Mouse (Mus musculus) ES-E14 (cell line): ENCODE results near the gene D5Ertd579e. TPM values are rescaled to one million over a fixed set of nuclear protein-coding genes. Genes with fewer than 3 reads are reported as not detected.

ENCODE experiments used
- DNase-seq: peaks from one replicate; pipeline ENCODE4 v3.0.0-alpha.2; 2013; ENCODE audit warnings: low read depth, low spot score
- H3K27ac ChIP-seq: 2 replicates; pipeline ENCODE4 v1.5.1; 2012; ENCODE audit warnings: low read depth, mild to moderate bottlenecking, low read length, moderate library complexity, mixed read lengths; ENCODE audit not compliant: poor library complexity, insufficient read depth, severe bottlenecking
- H3K36me3 ChIP-seq: 2 replicates; pipeline ENCODE4 v1.6.1; 2012; ENCODE audit warnings: mild to moderate bottlenecking, low read length, moderate library complexity, mixed read lengths; ENCODE audit not compliant: control insufficient read depth, poor library complexity, insufficient read depth, severe bottlenecking
- H3K4me1 ChIP-seq, 2 experiments: fragments of 150-350 bp in 1 of 2; sonication (generic) in 1 of 2; 2 replicates each; pipeline ENCODE4 v1.6.1; 2012; ENCODE audit warnings: low read length in 2 of 2, mild to moderate bottlenecking in 1 of 2, mixed read lengths in 1 of 2; ENCODE audit not compliant: control insufficient read depth in 2 of 2, insufficient read depth in 2 of 2, poor library complexity in 1 of 2
- H3K4me3 ChIP-seq, 2 experiments: fragments of 150-350 bp in 1 of 2; sonication (generic) in 1 of 2; 2 replicates each; pipeline ENCODE4 v1.5.1; 2012; ENCODE audit warnings: low read length in 2 of 2, low read depth in 1 of 2, mild to moderate bottlenecking in 1 of 2, mixed read lengths in 1 of 2; ENCODE audit not compliant: insufficient read depth in 1 of 2, poor library complexity in 1 of 2, severe bottlenecking in 1 of 2
- H3K9ac ChIP-seq: 2 replicates; pipeline ENCODE4 v1.6.1; 2012; ENCODE audit warnings: low read depth, mild to moderate bottlenecking, low read length, mixed read lengths; ENCODE audit not compliant: poor library complexity, insufficient read depth, severe bottlenecking
- H3K9me3 ChIP-seq: fragments of 150-350 bp; sonication (generic); 2 replicates; pipeline ENCODE4 v1.6.1; 2012; ENCODE audit warnings: low read depth, mild to moderate bottlenecking, low read length; ENCODE audit not compliant: control insufficient read depth, insufficient read depth
- CHD2 ChIP-seq: IDR thresholded peaks from 2 replicates; pipeline ENCODE4 v1.6.1; 2014; ENCODE audit warnings: mild to moderate bottlenecking, low read depth, low read length, inconsistent platforms
- HCFC1 ChIP-seq: IDR thresholded peaks from 2 replicates; pipeline ENCODE4 v1.6.1; 2012; ENCODE audit warnings: low read length, inconsistent platforms, borderline replicate concordance; ENCODE audit not compliant: insufficient read depth
- MAFK ChIP-seq: IDR thresholded peaks from 2 replicates; pipeline ENCODE4 v1.6.1; 2014; ENCODE audit warnings: mild to moderate bottlenecking, low read depth, low read length, inconsistent platforms; ENCODE audit not compliant: insufficient read depth
- ZC3H11A ChIP-seq: IDR thresholded peaks from 2 replicates; pipeline ENCODE4 v1.6.1; 2012; ENCODE audit warnings: low read depth, mild to moderate bottlenecking, inconsistent platforms, low read length, borderline replicate concordance
- ZNF384 ChIP-seq: IDR thresholded peaks from 2 replicates; pipeline ENCODE4 v1.6.1; 2012; ENCODE audit warnings: low read depth, low read length, inconsistent platforms
- in situ Hi-C, 2 experiments: fragments of 600-800 bp; cut with MboI; formaldehyde crosslinking; loops; one replicate each; pipeline ENCODE4 v1.15.1; 2025; ENCODE audit warnings: low sequenced_read_pairs in 2 of 2, inconsistent platforms in 1 of 2; ENCODE audit not compliant: unreplicated experiment in 2 of 2
- total RNA-seq: library from RNA; depleted of rRNA; stranded (reverse); fragments of 300-350 nt; gene quantifications from 2 replicates; pipeline ENCODE4 v1.2.3, GENCODE M21; 2012

D5Ertd579e gene
- total RNA-seq, 1 experiment, result 19.5 TPM

DNA sequence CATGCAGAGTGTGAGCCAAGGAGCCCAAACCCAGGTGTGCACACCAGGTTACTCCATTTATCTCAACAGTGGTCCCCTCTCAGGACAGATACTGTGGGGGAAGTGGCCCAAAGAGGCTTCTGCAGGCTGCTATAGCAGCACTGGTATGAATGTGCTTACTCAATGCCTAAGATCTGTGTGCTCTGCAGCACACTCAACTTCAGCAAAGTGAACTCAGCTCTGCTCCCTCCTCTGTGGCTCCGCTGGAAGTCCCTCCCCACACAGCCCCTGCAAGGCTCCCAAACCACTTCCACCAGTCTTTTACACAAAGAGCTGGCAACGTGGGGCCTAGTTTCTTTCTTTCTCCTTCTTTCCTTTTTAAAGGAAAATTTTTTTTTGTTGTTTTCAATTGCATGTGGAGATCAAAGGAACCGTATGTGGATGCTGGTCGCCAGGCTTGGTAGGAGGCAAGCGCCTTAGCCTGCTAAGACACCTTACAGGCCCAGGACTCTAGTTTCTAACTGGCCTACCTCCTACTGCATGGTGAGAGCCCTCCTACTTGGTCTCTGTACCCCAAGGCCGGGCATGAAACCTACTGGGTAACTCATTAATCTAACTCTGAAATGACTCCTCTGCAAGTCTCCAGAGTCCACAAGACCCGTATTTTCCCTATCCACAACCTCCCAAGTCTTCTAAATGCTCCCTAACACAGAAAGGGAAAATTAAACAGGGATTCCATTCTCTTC lies 138.1 kb downstream of the D5Ertd579e start:
- H3K4me1 ChIP-seq, result peaks cover 18 to 21% of the 10 kb centered on the region in 2 experiments
- H3K4me3 ChIP-seq, result no peak overlapping the region
- TF ChIP-seq ZNF384 (no peak), HCFC1 (no peak), ZC3H11A (no peak), MAFK (no peak), CHD2 (no peak)
- H3K27ac ChIP-seq, result peak overlapping the region; percentile 63; the same call in 1 of the 2 replicates
- in situ Hi-C loops, result no loop called here
- H3K9ac ChIP-seq, result no peak overlapping the region
- DNase-seq, result no peak
- H3K9me3 ChIP-seq, result no peaks in the 10 kb centered on the region
- H3K36me3 ChIP-seq, result no peaks in the 10 kb centered on the region; the same call in 1 of the 2 replicates

DNA sequence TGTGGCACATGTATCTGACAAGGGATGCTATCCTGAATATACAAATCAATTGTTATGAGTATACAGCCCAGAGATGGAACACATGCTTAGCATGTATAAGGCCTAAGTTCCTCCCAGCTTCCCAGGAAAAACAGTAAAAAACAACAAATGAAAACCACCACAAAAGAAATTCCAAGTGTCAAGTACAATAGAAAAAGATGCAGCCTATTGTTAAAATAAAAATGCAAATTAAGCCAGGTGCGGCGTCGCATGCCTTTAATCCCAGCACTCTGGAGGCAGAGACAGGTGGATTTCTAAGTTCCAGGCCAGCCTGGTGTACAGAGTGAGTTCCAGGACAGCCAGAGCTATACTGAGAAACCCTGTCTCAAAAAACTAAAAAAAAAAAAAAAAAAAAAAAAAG lies 138.9 kb downstream of the D5Ertd579e start:
- in situ Hi-C loops, result no loop called here
- Histone ChIP-seq H3K27ac (no peak overlapping the region), H3K9me3 (no peaks in the 10 kb centered on the region), H3K4me1 (peaks cover 18 to 22% of the 10 kb centered on the region in 2 experiments), H3K9ac (no peak overlapping the region), H3K36me3 (no peaks in the 10 kb centered on the region; the same call in 1 of the 2 replicates), H3K4me3 (no peak overlapping the region)
- no peak for TF ChIP-seq ZNF384
- no peak for TF ChIP-seq CHD2
- TF ChIP-seq HCFC1, result no peak
- TF ChIP-seq MAFK, result no peak
- no peak for TF ChIP-seq ZC3H11A
- DNase-seq, result peak; percentile 36

DNA sequence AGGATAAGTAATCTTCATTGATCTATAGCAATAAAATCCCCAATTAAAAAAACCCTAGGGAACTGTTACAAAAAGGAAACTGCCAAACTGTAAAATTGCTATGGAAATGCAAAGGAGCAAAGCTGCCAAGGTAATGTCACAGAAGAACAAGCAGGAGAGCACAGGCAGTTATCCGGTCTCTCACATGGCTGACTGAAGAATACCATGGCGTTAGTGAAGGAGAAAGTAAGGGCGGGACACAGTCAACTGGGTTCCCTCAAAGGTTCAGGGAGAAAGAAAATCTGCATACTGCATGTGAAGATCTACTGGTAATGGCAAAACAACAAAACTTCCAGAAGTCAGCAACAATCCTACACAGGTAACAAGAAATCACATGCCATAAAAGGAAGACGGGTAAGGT lies 139.5 kb downstream of the D5Ertd579e start:
- DNase-seq, result no peak
- TF ChIP-seq CHD2, result no peak
- no peak for TF ChIP-seq HCFC1
- Histone ChIP-seq H3K9me3 (no peaks in the 10 kb centered on the region), H3K9ac (no peak overlapping the region), H3K4me1 (peaks cover 18 to 22% of the 10 kb centered on the region in 2 experiments), H3K36me3 (no peaks in the 10 kb centered on the region), H3K4me3 (no peak overlapping the region), H3K27ac (no peak overlapping the region)
- in situ Hi-C loops, result no loop called here

DNA sequence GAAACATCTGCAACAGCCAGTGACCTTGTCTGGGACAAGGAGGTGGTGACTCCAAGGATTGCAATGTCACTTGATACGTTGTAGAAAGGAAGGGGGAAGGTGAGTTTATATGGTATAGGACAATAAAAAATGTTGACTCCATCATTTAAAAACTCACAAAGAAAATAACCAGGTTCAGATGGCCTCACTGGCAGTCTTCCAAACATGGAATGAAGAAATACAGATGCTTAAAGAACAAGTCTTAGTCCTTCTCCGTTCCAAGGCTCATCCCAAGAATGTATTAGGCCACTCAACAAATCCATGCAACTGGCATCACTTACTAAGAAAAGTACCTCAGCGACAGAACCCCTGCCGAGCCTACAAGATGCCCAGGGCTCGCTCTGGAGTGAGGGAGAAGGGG lies 141.3 kb downstream of the D5Ertd579e start:
- Histone ChIP-seq H3K27ac (no peak overlapping the region), H3K9me3 (no peaks in the 10 kb centered on the region), H3K4me3 (no peak overlapping the region), H3K36me3 (no peaks in the 10 kb centered on the region), H3K9ac (no peak overlapping the region), H3K4me1 (peaks cover 18 to 27% of the 10 kb centered on the region in 2 experiments)
- in situ Hi-C loops, result no loop called here
- TF ChIP-seq ZNF384 (no peak), MAFK (no peak), CHD2 (no peak), ZC3H11A (no peak), HCFC1 (no peak)
- DNase-seq, result no peak
